Mouse (Mus musculus): ENCODE measurements around the gene Kbtbd13.

DNA sequence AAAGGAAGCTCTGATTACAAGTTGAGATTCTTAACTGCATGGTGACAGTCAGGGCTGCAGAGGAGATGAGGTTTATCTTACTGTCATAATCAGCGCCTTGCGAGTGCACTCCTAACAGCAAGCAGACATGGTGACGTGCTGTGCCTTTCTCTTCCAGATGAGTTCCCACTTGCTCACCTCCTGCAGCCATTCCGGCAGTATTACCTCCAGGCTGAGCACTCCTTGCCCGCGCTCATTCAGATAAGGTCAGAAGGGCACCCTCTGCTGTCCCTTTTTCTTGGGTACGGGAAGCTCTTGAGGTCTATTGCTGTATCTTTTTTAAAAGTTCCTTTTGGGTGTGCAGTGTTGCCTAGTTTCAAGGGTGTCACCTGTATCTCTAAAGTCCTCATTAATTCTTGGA is 34.9 kb downstream of the Kbtbd13 start:
- TF ChIP-seq POLR2A (IDR thresholded peaks at IDR 0.05; ENCODE audit: low read depth, low read length) (no peak), CTCF (IDR thresholded peaks at IDR 0.05; ENCODE audit: borderline replicate concordance, insufficient read depth, low read length) (no peak)

Data from embryonic fibroblast, embryonic 13.5 days (primary cell).